Mouse (Mus musculus) olfactory bulb, adult 2 months (tissue): ENCODE results near the gene Eno3. TPM values are rescaled to one million over a fixed set of nuclear protein-coding genes. Genes with fewer than 3 reads are reported as not detected.

ENCODE experiments used
- H3K27ac ChIP-seq: fragments of 200-500 bp; 2 replicates; pipeline ENCODE4 v1.5.1; 2012; ENCODE audit warnings: low read depth, low read length; ENCODE audit not compliant: insufficient read depth
- H3K4me1 ChIP-seq: fragments of 200-500 bp; 2 replicates; pipeline ENCODE4 v1.6.1; 2012; ENCODE audit warnings: low read length; ENCODE audit not compliant: control insufficient read depth, insufficient read depth
- H3K4me3 ChIP-seq: fragments of 200-500 bp; 2 replicates; pipeline ENCODE4 v1.5.1; 2012; ENCODE audit warnings: mild to moderate bottlenecking, low read depth, low read length, moderate library complexity; ENCODE audit not compliant: insufficient read depth
- CTCF ChIP-seq: fragments of 200-500 bp; IDR thresholded peaks from 2 replicates; pipeline ENCODE4 v1.5.1; 2012; ENCODE audit warnings: low read depth, mild to moderate bottlenecking, low read length, moderate library complexity; ENCODE audit not compliant: insufficient read depth
- POLR2A ChIP-seq: fragments of 200-500 bp; IDR thresholded peaks from 2 replicates; pipeline ENCODE4 v1.6.1; 2012; ENCODE audit warnings: mild to moderate bottlenecking, low read depth, low read length, moderate library complexity; ENCODE audit not compliant: insufficient read depth
- WGBS: fragments of 180-500 bp; shearing (Covaris S2); methylation state at CpG from one replicate; pipeline ENCODE4 v1.1.7; 2018; 5-methylcytosine and 5-hydroxymethylcytosine counted together
- polyA plus RNA-seq: library from polyadenylated mRNA; stranded (reverse); fragments of >200 nt; gene quantifications from 2 replicates; pipeline ENCODE4 v1.2.4, GENCODE M21; 2012; ENCODE audit warnings: low replicate concordance; ENCODE audit not compliant: missing spikeins, insufficient read depth, insufficient read length

Eno3 gene
- polyA plus RNA-seq, 1 experiment = not detected

DNA sequence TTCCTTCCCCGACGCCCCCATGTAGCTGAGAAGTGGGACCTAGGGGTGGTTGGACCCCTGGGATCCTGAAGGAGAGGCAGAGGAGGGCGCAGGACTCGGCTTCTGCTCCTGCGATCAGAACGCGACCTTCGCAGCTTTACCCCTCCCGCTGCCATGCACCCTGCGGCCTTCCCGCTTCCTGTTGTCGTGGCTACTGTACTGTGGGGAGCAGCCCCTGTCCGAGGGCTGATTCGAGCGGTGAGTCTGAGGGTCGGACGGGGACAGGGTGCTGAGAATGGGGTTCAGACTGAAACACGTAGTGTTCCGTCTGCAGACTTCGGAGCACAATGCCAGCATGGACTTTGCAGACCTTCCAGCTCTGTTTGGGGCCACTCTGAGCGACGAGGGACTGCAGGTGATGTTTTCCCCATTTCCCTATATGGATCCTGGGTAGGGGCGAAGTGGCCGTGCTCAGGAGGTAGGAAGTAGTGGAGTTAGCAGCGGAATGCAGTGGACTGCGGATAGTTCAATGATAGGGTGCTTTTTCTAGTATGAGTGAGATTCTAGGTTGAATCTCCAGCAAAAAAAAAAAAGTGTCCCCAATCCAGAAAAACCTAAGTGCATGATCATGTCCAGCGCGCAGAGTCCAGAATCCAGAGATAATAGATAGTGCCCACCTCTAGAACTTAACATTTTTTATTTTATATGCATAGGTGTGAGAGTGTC is 9.1 kb upstream of the Eno3 start:
- peak overlapping the region; percentile 87 for H3K4me3 ChIP-seq
- H3K27ac ChIP-seq = peak overlapping the region; percentile 93
- no peak for TF ChIP-seq CTCF
- TF ChIP-seq POLR2A = no peak
- 4% methylated on average over 28 of the region's 28 CpGs for WGBS
- H3K4me1 ChIP-seq = peaks cover 22% of the 10 kb centered on the region

DNA sequence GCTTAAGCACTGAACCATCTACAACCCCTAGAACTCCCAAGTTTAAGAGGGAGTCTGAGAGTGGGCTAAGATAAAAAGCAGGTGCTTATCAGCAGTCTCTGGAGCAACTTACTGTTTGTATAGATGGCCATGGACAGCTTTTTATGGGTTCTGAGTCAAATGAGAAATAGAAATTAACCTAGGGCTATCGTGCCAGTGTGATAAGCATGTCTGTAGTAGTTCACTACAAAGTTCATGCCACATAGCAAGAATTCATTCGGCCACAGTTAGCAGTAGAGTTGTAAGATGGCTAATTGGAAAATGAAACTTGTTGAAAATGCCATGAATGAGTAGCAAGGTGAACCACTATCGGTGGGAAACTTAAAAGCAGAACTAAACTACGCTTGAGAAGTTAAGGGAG is 8.5 kb upstream of the Eno3 start:
- TF ChIP-seq POLR2A (no peak), CTCF (no peak)
- WGBS = 82% methylated on average over 4 of the region's 4 CpGs
- H3K27ac ChIP-seq = no peak overlapping the region
- H3K4me3 ChIP-seq = no peak overlapping the region
- peaks cover 22% of the 10 kb centered on the region for H3K4me1 ChIP-seq

DNA sequence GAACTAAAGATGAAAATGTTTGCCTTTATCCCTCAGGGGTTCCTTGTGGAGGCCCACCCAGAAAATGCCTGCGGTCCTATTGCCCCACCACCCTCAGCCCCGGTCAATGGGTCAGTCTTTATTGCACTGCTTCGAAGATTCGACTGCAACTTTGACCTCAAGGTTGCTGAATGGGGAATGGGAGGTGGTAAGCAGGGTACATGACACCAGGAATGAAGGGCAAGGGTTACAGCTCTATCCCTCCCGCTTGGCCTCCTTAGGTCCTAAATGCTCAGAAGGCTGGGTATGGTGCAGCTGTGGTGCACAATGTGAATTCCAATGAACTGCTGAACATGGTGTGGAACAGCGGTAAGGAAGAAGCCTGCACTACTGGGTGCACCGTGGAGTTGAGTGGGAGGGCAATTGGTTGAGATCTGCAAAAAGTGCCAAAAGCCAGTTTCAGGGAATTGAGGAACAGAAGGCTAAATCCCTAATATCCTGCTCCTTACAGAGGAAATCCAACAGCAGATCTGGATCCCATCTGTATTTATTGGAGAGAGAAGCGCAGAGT is 7.7 kb upstream of the Eno3 start:
- Histone ChIP-seq H3K4me3 (no peak overlapping the region), H3K4me1 (peaks cover 22% of the 10 kb centered on the region), H3K27ac (no peak overlapping the region)
- TF ChIP-seq CTCF (no peak), POLR2A (no peak)
- 78% methylated on average over 8 of the region's 8 CpGs for WGBS

DNA sequence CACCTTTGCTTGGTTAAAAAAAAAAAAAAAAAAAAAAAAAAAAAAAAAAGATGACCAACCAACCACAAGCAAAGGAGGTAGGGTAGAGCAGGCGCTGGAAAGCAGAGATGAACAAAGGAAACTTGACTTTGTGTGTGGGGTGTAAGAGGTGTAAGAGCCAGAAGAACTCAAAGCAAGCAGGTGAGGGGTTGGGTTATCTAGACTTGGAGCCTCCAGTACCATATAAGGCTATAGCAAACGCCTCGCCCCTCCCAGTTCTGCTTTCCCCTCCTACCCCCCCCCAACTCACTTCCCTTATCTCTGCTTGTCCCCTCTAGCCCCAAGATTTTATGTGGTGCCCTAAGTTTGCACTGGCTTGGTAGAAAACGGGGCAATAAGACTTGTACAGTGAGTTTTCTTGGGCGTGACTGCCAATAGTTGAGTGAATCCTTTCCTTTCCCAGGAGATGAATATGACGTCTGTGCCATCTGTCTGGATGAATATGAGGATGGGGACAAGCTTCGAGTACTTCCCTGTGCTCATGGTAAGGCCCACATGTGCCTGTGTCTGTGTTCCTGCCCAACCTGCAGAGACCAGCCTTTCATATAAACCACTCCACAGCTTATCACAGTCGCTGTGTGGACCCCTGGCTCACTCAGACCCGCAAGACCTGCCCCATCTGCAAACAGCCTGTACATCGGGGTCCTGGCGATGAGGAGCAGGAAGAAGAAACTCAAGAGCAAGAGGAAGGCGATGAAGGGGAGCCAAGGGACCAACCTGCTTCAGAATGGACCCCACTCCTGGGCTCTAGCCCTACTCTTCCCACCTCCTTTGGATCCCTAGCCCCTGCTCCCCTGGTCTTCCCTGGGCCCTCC is 6.5 kb upstream of the Eno3 start:
- H3K27ac ChIP-seq = no peak overlapping the region
- TF ChIP-seq POLR2A (no peak), CTCF (no peak)
- WGBS = 73% methylated on average over 12 of the region's 12 CpGs
- H3K4me3 ChIP-seq = no peak overlapping the region
- H3K4me1 ChIP-seq = peaks cover 19% of the 10 kb centered on the region

DNA sequence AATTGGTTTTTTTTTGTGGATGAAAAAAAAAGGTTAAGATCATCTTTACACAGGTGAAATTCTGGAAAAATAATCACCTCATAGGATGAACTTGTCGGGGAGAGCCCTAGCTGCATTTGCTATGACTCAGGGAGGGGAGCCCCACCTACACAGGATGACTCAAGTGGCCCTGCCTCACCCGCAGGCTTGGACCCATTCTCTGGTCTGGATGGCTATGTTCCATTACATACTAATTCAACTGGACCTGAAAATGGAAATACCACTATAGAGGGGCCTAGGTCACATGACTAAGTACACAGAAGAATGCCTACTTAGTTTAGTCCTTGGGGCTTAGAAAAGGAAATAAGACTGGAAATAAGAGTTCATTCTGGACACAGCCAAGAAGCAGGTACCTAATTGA is 5.6 kb upstream of the Eno3 start:
- TF ChIP-seq POLR2A (no peak), CTCF (no peak)
- Histone ChIP-seq H3K4me3 (no peak overlapping the region), H3K27ac (no peak overlapping the region), H3K4me1 (peaks cover 21% of the 10 kb centered on the region)
- 20% methylated on average over 2 of the region's 2 CpGs for WGBS

DNA sequence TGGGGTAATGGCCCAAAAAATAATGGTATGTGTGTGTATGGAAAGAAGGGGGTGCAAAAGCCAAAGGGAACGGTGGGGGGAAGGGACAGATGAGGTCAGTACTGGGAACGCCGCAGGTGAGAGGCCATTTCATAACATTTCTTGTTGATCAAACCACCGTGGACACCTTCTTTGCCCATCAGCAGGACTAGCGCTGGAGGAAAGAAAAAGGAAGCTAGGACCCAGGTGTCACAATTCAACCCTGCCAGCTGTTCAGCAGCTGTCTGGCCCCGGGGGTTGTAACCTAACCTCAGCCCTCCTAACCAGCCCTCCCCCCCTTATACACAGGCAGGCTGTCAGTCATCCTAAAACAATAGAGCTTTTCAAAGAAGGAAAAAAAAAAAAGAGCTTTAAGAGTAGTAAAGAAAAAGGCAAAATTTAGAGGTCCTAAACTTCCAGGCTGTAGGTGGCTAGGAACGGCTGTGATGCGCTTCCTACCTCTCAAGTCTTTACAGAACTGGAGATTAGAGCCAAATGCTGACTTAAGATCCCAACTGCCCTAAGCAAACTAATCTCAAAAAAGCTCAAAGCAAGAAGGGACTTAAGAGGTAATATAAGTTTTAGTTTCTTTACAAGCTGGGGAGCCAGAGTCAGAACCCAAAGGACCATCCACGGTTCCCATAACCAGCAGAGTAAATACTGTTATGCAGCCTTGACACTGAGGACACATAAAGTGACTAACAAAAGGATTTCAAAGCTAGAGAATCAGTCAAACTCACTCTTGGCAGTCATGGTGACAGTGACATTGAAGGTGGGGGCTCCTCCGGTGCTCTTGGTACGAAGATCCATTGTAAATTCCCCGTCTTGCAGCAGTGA is 4.7 kb upstream of the Eno3 start:
- TF ChIP-seq CTCF = no peak
- TF ChIP-seq POLR2A = no peak
- Histone ChIP-seq H3K4me1 (peaks cover 24% of the 10 kb centered on the region), H3K4me3 (no peak overlapping the region), H3K27ac (no peak overlapping the region)
- 50% methylated on average over 12 of the region's 12 CpGs for WGBS

DNA sequence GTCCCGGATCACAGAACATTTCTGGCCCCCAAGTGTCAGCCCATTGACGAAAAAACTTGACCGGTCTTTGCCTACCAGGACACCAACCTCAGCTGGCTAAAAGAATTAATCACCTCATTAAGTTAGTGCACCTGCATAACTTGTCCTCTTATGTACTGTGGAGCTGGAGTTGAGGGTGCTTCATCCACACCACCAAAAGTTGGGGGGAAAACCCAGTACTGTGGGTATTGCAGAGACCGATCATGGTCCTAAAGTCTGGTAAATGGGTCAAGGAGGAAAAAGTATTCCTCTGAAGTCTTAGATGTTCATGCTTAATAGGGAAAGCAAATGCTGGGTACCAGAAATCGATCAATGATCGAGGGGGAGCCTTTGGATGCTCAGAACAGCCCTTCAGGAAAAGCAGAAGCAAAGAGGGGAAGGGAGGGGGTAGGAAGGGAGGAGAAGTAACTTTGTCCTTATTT is 4.1 kb upstream of the Eno3 start:
- WGBS = 48% methylated on average over 6 of the region's 6 CpGs
- no peak overlapping the region for H3K27ac ChIP-seq
- TF ChIP-seq POLR2A (no peak), CTCF (no peak)
- peaks cover 24% of the 10 kb centered on the region for H3K4me1 ChIP-seq
- H3K4me3 ChIP-seq = peak overlapping the region; percentile 78

DNA sequence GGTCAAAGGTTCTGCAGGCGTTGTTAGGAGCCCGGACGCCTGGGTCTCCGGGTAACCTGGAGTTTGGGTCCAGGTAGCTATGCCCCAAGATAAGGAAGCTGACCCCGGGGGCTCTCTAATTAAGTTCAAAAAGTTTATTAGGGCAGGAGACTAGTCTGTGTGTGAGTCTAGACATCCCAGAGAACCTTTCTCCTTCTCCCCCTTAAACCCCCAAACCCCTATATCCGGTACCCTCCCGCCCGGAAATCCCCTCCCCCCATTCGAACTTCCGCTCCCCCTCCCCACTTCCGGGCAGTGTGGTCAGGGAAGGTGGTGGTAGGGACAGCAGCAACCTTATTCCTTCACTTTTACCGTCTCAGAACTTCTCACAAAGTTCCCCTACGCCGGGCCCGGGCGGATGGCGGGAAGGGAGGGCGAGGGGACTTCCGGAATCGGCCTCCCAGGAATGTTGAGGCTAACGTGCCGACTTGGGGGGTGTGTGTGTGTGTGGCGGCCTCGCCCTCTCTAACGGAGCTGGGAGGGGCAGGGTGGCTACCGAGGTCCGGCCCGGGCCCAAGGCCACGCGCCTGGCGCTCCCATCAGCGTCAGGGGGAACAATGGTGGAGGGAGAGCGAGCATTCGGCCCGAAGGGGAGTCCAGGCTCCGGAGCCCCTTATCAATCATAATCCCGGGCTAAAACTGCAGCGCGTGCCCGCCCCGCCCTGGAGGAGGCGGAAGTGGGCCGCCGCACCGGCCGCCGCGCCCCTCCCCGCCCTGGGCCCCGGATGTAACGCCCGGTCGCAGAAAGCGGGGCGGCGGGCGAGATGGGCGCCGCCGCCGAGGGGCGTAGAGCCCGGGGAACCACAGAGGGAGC is 3.4 kb upstream of the Eno3 start:
- H3K4me1 ChIP-seq = peaks cover 24% of the 10 kb centered on the region
- peak overlapping the region; percentile 78 for H3K4me3 ChIP-seq
- peak overlapping the region; percentile 80 for H3K27ac ChIP-seq
- no peak for TF ChIP-seq CTCF
- no peak for TF ChIP-seq POLR2A
- WGBS = under 1% methylated on average over 63 of the region's 63 CpGs
